Mouse (Mus musculus) midbrain, embryonic 13.5 days (tissue): ENCODE data around the gene Tmem9b. TPM values are rescaled to one million over a fixed set of nuclear protein-coding genes. Genes with fewer than 3 reads are reported as not detected.

Experiments used
- ATAC-seq: fragments of 200-750 bp; cut with Nextera tagmentation; 2 replicates; pipeline ENCODE4 v1.8.0; 2017; ENCODE audit warnings: mild to moderate bottlenecking, moderate TSS enrichment, moderate library complexity
- H3K27ac ChIP-seq: fragments of 300-500 bp; sonication (generic); 2 replicates; pipeline ENCODE4 v1.5.1; 2015; ENCODE audit warnings: inconsistent platforms, mild to moderate bottlenecking, moderate library complexity
- H3K27me3 ChIP-seq: fragments of 300-500 bp; sonication (generic); 2 replicates; pipeline ENCODE4 v1.6.1; 2015; ENCODE audit warnings: mild to moderate bottlenecking, inconsistent platforms
- H3K36me3 ChIP-seq: fragments of 300-500 bp; sonication (generic); 2 replicates; pipeline ENCODE4 v1.6.1; 2015; ENCODE audit warnings: mild to moderate bottlenecking, inconsistent platforms
- H3K4me1 ChIP-seq: fragments of 300-500 bp; sonication (generic); replicated peaks from 2 replicates; pipeline ENCODE4 v1.6.1; 2015; ENCODE audit warnings: inconsistent platforms
- H3K4me2 ChIP-seq: fragments of 300-500 bp; sonication (generic); replicated peaks from 2 replicates; pipeline ENCODE4 v1.6.1; 2015; ENCODE audit warnings: moderate library complexity, mild to moderate bottlenecking, inconsistent platforms
- H3K4me3 ChIP-seq: fragments of 300-500 bp; sonication (generic); replicated peaks from 2 replicates; pipeline ENCODE4 v1.5.1; 2015; ENCODE audit warnings: mild to moderate bottlenecking, inconsistent platforms
- H3K9ac ChIP-seq: fragments of 300-500 bp; sonication (generic); replicated peaks from 2 replicates; pipeline ENCODE4 v1.6.1; 2015; ENCODE audit warnings: mild to moderate bottlenecking, inconsistent platforms
- H3K9me3 ChIP-seq: fragments of 300-500 bp; sonication (generic); 2 replicates; pipeline ENCODE4 v1.6.1; 2016; ENCODE audit warnings: mild to moderate bottlenecking, inconsistent platforms
- WGBS: fragments of 180-500 bp; shearing (Covaris S2); methylation state at CpG from one replicate; pipeline ENCODE4 v1.1.7; 2015; 5-methylcytosine and 5-hydroxymethylcytosine counted together
- polyA plus RNA-seq: library from polyadenylated mRNA; unstranded; fragments of >200 nt; fragmentation: Nextera tagmentation; extraction: Ambion mirVana; gene quantifications from 2 replicates; pipeline ENCODE4 v1.2.1, GENCODE M21; 2015

Gene Tmem9b
- polyA plus RNA-seq, 1 experiment from 2014 or later: 86.2 TPM

- 68% methylated on average over 2 of the region's 2 CpGs for whole genome bisulfite sequencing
- H3K9ac ChIP-seq: no peak overlapping the region
- H3K27me3 ChIP-seq: no peaks in the 10 kb centered on the region
- H3K9me3 ChIP-seq: no peaks in the 10 kb centered on the region
- no peaks in the 10 kb centered on the region for H3K36me3 ChIP-seq
- H3K27ac ChIP-seq: no peak overlapping the region
- ATAC-seq: no peak
- H3K4me1 ChIP-seq: no peaks in the 10 kb centered on the region
- H3K4me2 ChIP-seq: no peak overlapping the region
- no peak overlapping the region for H3K4me3 ChIP-seq
Measured at GRCm38 (mm10) chr7:109768699-109769383, 16.2 kb upstream of the Tmem9b start.

GRCm38 (mm10) chr7:109767575-109768350 lies 15.1 kb upstream of the Tmem9b start:
- no peaks in the 10 kb centered on the region for H3K4me1 ChIP-seq
- ATAC-seq: no peak

GRCm38 (mm10) chr7:109764009-109764408 lies 11.3 kb upstream of the Tmem9b start:
- Histone ChIP-seq H3K9ac (no peak overlapping the region), H3K27ac (no peak overlapping the region), H3K4me3 (no peak overlapping the region), H3K9me3 (no peaks in the 10 kb centered on the region), H3K27me3 (no peaks in the 10 kb centered on the region), H3K4me1 (no peaks in the 10 kb centered on the region), H3K4me2 (no peak overlapping the region), H3K36me3 (no peaks in the 10 kb centered on the region)
- ATAC-seq: no peak
- 83% methylated on average over 2 of the region's 2 CpGs for WGBS

More at GRCm38 (mm10) chr7:109767575-109768350, 15.1 kb upstream of the Tmem9b start:
- 87% methylated on average over 7 of the region's 7 CpGs for WGBS
- H3K9me3 ChIP-seq: no peaks in the 10 kb centered on the region
- H3K27me3 ChIP-seq: no peaks in the 10 kb centered on the region
- H3K4me3 ChIP-seq: no peak overlapping the region
- no peak overlapping the region for H3K9ac ChIP-seq
- H3K27ac ChIP-seq: no peak overlapping the region
- no peak overlapping the region for H3K4me2 ChIP-seq
- H3K36me3 ChIP-seq: no peaks in the 10 kb centered on the region

GRCm38 (mm10) chr7:109756291-109756690 lies 3.6 kb upstream of the Tmem9b start:
- H3K4me2 ChIP-seq: no peak overlapping the region
- peaks cover 16% of the 10 kb centered on the region for H3K4me1 ChIP-seq
- H3K9ac ChIP-seq: no peak overlapping the region
- H3K27ac ChIP-seq: no peak overlapping the region
- no peaks in the 10 kb centered on the region for H3K27me3 ChIP-seq
- ATAC-seq: no peak
- no peak overlapping the region for H3K4me3 ChIP-seq
- H3K36me3 ChIP-seq: no peaks in the 10 kb centered on the region
- 99% methylated on average over 3 of the region's 3 CpGs for WGBS
- H3K9me3 ChIP-seq: no peaks in the 10 kb centered on the region

- Histone ChIP-seq H3K27ac (no peak overlapping the region), H3K9ac (peak overlapping the region; percentile 97; the same call in 1 of the 2 replicates), H3K4me3 (no peak overlapping the region), H3K36me3 (no peaks in the 10 kb centered on the region; the same call in 1 of the 2 replicates), H3K4me2 (no peak overlapping the region), H3K4me1 (peaks cover 25% of the 10 kb centered on the region), H3K9me3 (no peaks in the 10 kb centered on the region), H3K27me3 (no peaks in the 10 kb centered on the region)
- no peak for ATAC-seq
- WGBS: 95% methylated on average over 8 of the region's 8 CpGs
Measured at GRCm38 (mm10) chr7:109754034-109754433, 1.4 kb upstream of the Tmem9b start.

- ATAC-seq: peak; percentile 40
Measured at GRCm38 (mm10) chr7:109751427-109752007, 1.2 kb downstream of the Tmem9b start.

GRCm38 (mm10) chr7:109747747-109748146 lies 4.9 kb downstream of the Tmem9b start:
- no peaks in the 10 kb centered on the region for H3K27me3 ChIP-seq
- peaks cover 39% of the 10 kb centered on the region for H3K36me3 ChIP-seq
- WGBS: 65% methylated on average over 1 of the region's 1 CpGs
- no peaks in the 10 kb centered on the region for H3K9me3 ChIP-seq
- H3K9ac ChIP-seq: no peak overlapping the region
- ATAC-seq: no peak
- H3K4me1 ChIP-seq: peaks cover 14% of the 10 kb centered on the region
- H3K27ac ChIP-seq: no peak overlapping the region
- no peak overlapping the region for H3K4me2 ChIP-seq
- H3K4me3 ChIP-seq: no peak overlapping the region

More at GRCm38 (mm10) chr7:109751427-109752007, 1.2 kb downstream of the Tmem9b start:
- H3K27me3 ChIP-seq: no peaks in the 10 kb centered on the region
- 3% methylated on average over 13 of the region's 13 CpGs for WGBS
- peak overlapping the region; percentile 93 for H3K4me2 ChIP-seq
- peak overlapping the region; percentile 91 for H3K4me3 ChIP-seq
- peaks cover 6% of the 10 kb centered on the region for H3K36me3 ChIP-seq
- no peaks in the 10 kb centered on the region for H3K9me3 ChIP-seq
- peaks cover 25% of the 10 kb centered on the region for H3K4me1 ChIP-seq
- H3K9ac ChIP-seq: peak overlapping the region; percentile 97
- H3K27ac ChIP-seq: peak overlapping the region; percentile 87

GRCm38 (mm10) chr7:109741703-109742102 lies 11.0 kb downstream of the Tmem9b start:
- Histone ChIP-seq H3K36me3 (peaks cover 82% of the 10 kb centered on the region), H3K27ac (no peak overlapping the region), H3K9me3 (no peaks in the 10 kb centered on the region), H3K9ac (no peak overlapping the region), H3K27me3 (no peaks in the 10 kb centered on the region), H3K4me3 (no peak overlapping the region), H3K4me1 (no peaks in the 10 kb centered on the region), H3K4me2 (no peak overlapping the region)
- 90% methylated on average over 4 of the region's 4 CpGs for WGBS
- no peak for ATAC-seq

- no peak overlapping the region for H3K9ac ChIP-seq
- no peak for ATAC-seq
- peaks cover 82% of the 10 kb centered on the region for H3K36me3 ChIP-seq
- H3K4me1 ChIP-seq: no peaks in the 10 kb centered on the region
- WGBS: 92% methylated on average over 1 of the region's 1 CpGs
- no peak overlapping the region for H3K4me3 ChIP-seq
- no peak overlapping the region for H3K4me2 ChIP-seq
- no peaks in the 10 kb centered on the region for H3K9me3 ChIP-seq
- no peaks in the 10 kb centered on the region for H3K27me3 ChIP-seq
- H3K27ac ChIP-seq: no peak overlapping the region
Measured at GRCm38 (mm10) chr7:109741060-109741459, 11.6 kb downstream of the Tmem9b start.

GRCm38 (mm10) chr7:109739822-109740370 lies 12.8 kb downstream of the Tmem9b start:
- H3K36me3 ChIP-seq: peaks cover 84% of the 10 kb centered on the region
- ATAC-seq: no peak
- H3K9ac ChIP-seq: no peak overlapping the region
- no peak overlapping the region for H3K27ac ChIP-seq
- H3K9me3 ChIP-seq: no peaks in the 10 kb centered on the region
- WGBS: 94% methylated on average over 5 of the region's 5 CpGs
- no peak overlapping the region for H3K4me3 ChIP-seq
- H3K27me3 ChIP-seq: no peaks in the 10 kb centered on the region
- no peaks in the 10 kb centered on the region for H3K4me1 ChIP-seq
- no peak overlapping the region for H3K4me2 ChIP-seq

GRCm38 (mm10) chr7:109734806-109735205 lies 17.9 kb downstream of the Tmem9b start:
- 93% methylated on average over 4 of the region's 4 CpGs for WGBS
- H3K36me3 ChIP-seq: peaks cover 49% of the 10 kb centered on the region

GRCm38 (mm10) chr7:109731626-109732025 lies 21.0 kb downstream of the Tmem9b start, which contains the start of gene Ascl3:
Gene Ascl3, minus strand, starts transcription at chr7:109731726.
- H3K27me3 ChIP-seq: no peaks in the 10 kb centered on the region
- ATAC-seq: no peak
- no peak within 1 kb of the TSS for H3K9ac ChIP-seq
- H3K4me2 ChIP-seq: no peak within 1 kb of the TSS
- H3K4me3 ChIP-seq: no peak within 1 kb of the TSS
- no peak within 1 kb of the TSS for H3K27ac ChIP-seq
- peaks cover 24% of the 10 kb centered on the region for H3K36me3 ChIP-seq
- no peaks in the 10 kb centered on the region for H3K9me3 ChIP-seq
- no peaks in the 10 kb centered on the region for H3K4me1 ChIP-seq
- 88% methylated on average over 5 of the region's 5 CpGs for WGBS

More at GRCm38 (mm10) chr7:109734806-109735205, 17.9 kb downstream of the Tmem9b start:
- Histone ChIP-seq H3K4me1 (no peaks in the 10 kb centered on the region), H3K4me2 (no peak overlapping the region), H3K27ac (no peak overlapping the region), H3K9ac (no peak overlapping the region), H3K9me3 (no peaks in the 10 kb centered on the region), H3K27me3 (no peaks in the 10 kb centered on the region), H3K4me3 (no peak overlapping the region)
- ATAC-seq: no peak
